Mouse (Mus musculus) thymus, adult 2 months (tissue): ENCODE data around the gene Kifc3. TPM values are rescaled to one million over a fixed set of nuclear protein-coding genes. Genes with fewer than 3 reads are reported as not detected.

Source experiments
- DNase-seq: peaks from one replicate; pipeline ENCODE4 v3.0.0; 2021
- H3K27ac ChIP-seq: fragments of 200-500 bp; 2 replicates; pipeline ENCODE4 v1.5.1; 2012; ENCODE audit warnings: low read length, control low read depth; ENCODE audit not compliant: control insufficient read depth, insufficient read depth
- H3K27me3 ChIP-seq: fragments of 200-500 bp; 2 replicates; pipeline ENCODE4 v1.6.1; 2012; ENCODE audit warnings: mild to moderate bottlenecking, low read length, moderate library complexity, mixed read lengths; ENCODE audit not compliant: control insufficient read depth, insufficient read depth
- H3K36me3 ChIP-seq: fragments of 200-500 bp; 2 replicates; pipeline ENCODE4 v1.6.1; 2012; ENCODE audit warnings: mild to moderate bottlenecking, low read length, moderate library complexity; ENCODE audit not compliant: control insufficient read depth, insufficient read depth
- H3K4me1 ChIP-seq: fragments of 200-500 bp; replicated peaks from 2 replicates; pipeline ENCODE4 v1.6.1; 2012; ENCODE audit warnings: low read length; ENCODE audit not compliant: control insufficient read depth, insufficient read depth
- H3K4me3 ChIP-seq: fragments of 200-500 bp; 2 replicates; pipeline ENCODE4 v1.5.1; 2012; ENCODE audit warnings: mild to moderate bottlenecking, low read length, control low read depth, moderate library complexity; ENCODE audit not compliant: control insufficient read depth, insufficient read depth
- CTCF ChIP-seq: fragments of 200-500 bp; IDR thresholded peaks from 2 replicates; pipeline ENCODE4 v1.5.1; 2012; ENCODE audit warnings: mild to moderate bottlenecking, control low read depth, low read length, moderate library complexity, borderline replicate concordance; ENCODE audit not compliant: control insufficient read depth, poor library complexity, insufficient read depth; ENCODE audit errors: extremely low read depth
- POLR2A ChIP-seq: fragments of 200-500 bp; IDR thresholded peaks from 2 replicates; pipeline ENCODE4 v1.6.1; 2012; ENCODE audit warnings: mild to moderate bottlenecking, low read length, control low read depth, moderate library complexity; ENCODE audit not compliant: control insufficient read depth, poor library complexity, insufficient read depth; ENCODE audit errors: extremely low read depth
- WGBS: fragments of 180-500 bp; shearing (Covaris S2); methylation state at CpG from one replicate; pipeline ENCODE4 v1.1.7; 2018; 5-methylcytosine and 5-hydroxymethylcytosine counted together
- polyA plus RNA-seq: library from polyadenylated mRNA; depleted of rRNA; stranded (reverse); fragments of >200 nt; gene quantifications from 2 replicates; pipeline ENCODE4 v1.2.3, GENCODE M21; 2012

Kifc3 gene
- polyA plus RNA-seq, 1 experiment: 19.1 TPM

DNA sequence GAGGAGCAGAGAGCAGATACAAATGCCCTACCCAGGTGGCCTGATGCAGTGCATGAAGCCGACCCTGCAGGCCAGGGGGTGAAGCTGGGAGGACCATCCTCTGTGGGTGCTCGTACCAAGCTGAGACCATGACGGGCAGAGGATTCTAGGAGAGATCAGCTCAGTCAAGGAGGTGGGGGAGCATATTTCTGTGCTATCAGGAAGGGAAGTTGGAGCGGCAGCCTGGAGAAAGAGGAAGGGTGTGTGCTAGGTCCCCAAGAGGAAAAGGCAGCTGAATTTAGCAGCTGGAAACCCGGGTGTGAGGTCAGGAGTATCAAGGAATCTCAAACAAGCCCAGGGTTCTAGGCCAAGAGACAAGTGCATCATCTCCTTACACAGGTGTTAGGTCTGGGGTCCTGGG, 62.1 kb downstream of the Kifc3 start:
- Histone ChIP-seq H3K36me3 (no peaks in the 10 kb centered on the region), H3K4me1 (peaks cover 14% of the 10 kb centered on the region), H3K27me3 (no peaks in the 10 kb centered on the region), H3K4me3 (no peak overlapping the region), H3K27ac (no peak overlapping the region)
- DNase-seq: no peak
- TF ChIP-seq CTCF (no peak), POLR2A (no peak)
- WGBS: 76% methylated on average over 5 of the region's 5 CpGs

- Histone ChIP-seq H3K27me3 (no peaks in the 10 kb centered on the region), H3K4me1 (peaks cover 14% of the 10 kb centered on the region)
- TF ChIP-seq CTCF (no peak), POLR2A (no peak)
Measured at GRCm38 (mm10) chr8:95139051-95139365, 63.6 kb downstream of the Kifc3 start.

DNA sequence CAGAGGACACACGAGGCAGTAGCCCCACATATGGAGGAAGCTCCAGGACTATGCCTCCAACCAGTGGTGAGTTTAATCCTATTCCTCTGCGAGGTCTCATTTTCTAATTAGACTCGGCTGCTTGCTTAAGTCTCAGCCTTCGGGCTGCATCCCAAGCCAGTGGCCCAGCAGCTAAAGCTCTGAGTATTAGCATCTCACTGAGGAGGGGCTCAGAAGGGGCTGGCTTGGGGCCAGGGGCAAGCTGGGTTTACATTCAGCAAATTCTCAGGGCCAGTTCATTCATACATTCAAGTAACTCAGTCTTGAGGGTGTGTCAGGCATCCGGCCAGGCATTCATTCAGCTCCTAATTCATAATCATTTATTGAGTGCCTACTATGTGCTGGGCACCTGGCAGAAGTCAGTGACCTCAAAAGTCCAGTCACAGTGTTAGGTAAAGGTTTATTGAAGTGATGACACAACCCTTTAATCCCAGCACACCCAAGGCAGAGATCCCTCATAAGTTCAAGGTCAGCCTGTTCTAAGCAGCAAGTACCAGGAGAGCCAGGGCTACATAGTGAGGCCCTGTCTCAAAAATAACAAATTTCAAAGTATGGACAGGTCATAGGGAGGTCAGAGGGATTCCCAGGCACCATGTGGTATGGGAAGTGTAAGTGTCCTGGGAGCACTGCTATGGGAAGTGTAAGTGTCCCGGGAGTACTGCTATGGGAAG, 64.1 kb downstream of the Kifc3 start:
- Histone ChIP-seq H3K27ac (no peak overlapping the region), H3K4me1 (peaks cover 14% of the 10 kb centered on the region), H3K27me3 (no peaks in the 10 kb centered on the region), H3K4me3 (no peak overlapping the region), H3K36me3 (no peaks in the 10 kb centered on the region)
- WGBS: 72% methylated on average over 6 of the region's 6 CpGs
- TF ChIP-seq POLR2A (no peak), CTCF (no peak)
- no peak for DNase-seq

More at GRCm38 (mm10) chr8:95139051-95139365, 63.6 kb downstream of the Kifc3 start:
- 50% methylated on average over 1 of the region's 1 CpGs for WGBS
- Histone ChIP-seq H3K4me3 (no peak overlapping the region), H3K36me3 (no peaks in the 10 kb centered on the region), H3K27ac (no peak overlapping the region)
- no peak for DNase-seq

- no peaks in the 10 kb centered on the region for H3K27me3 ChIP-seq
- peaks cover 10% of the 10 kb centered on the region for H3K4me1 ChIP-seq
- no peak overlapping the region for H3K27ac ChIP-seq
- no peak for DNase-seq
- no peak for TF ChIP-seq POLR2A
- TF ChIP-seq CTCF: no peak
- 42% methylated on average over 28 of the region's 28 CpGs for WGBS
- H3K36me3 ChIP-seq: no peaks in the 10 kb centered on the region
- no peak overlapping the region for H3K4me3 ChIP-seq
Measured at GRCm38 (mm10) chr8:95137641-95138098, 64.9 kb downstream of the Kifc3 start.

DNA sequence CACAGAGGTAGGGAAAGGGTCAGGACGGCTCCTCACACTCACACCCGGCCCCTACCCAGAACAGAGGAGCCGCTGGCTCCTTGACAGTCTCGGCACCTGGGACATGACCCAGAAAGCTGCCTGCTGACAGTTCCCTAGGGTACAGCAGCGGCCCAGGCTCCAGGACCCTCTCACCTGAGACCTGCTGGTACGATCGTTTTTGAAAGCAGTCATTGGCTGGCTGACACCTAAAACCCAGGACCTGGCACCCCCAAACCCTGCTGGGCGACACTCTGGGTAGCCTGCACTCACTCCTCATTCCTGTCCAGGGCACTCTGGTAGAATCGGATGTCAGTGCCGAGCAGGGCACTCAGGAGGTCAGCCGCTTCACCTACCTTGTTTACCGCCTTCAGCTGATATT, 65.4 kb downstream of the Kifc3 start:
- no peaks in the 10 kb centered on the region for H3K27me3 ChIP-seq
- 79% methylated on average over 12 of the region's 12 CpGs for WGBS
- H3K4me3 ChIP-seq: no peak overlapping the region
- no peaks in the 10 kb centered on the region for H3K36me3 ChIP-seq
- no peak overlapping the region for H3K27ac ChIP-seq
- TF ChIP-seq CTCF: no peak
- no peak for TF ChIP-seq POLR2A
- no peak for DNase-seq
- peaks cover 8% of the 10 kb centered on the region for H3K4me1 ChIP-seq

DNA sequence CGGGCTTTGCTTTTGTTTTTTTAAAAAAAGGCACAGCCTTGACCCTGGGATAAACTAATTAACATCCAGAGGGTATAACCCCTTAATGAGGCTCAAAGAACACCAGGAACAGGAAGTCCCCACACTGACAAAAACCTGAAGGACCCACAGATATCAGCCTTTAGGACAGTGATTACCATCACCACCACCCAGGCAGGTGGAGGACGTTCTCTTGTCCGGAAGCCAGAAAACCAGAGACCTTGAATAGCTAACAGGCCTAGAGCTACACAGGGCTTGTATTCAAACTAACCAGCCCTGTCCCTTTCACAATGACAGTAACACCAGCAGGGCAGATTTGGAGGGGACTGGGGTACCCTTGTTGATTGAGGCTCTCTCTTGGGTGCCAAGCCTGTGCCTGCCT, 66.4 kb downstream of the Kifc3 start:
- DNase-seq: no peak
- no peaks in the 10 kb centered on the region for H3K27me3 ChIP-seq
- H3K27ac ChIP-seq: no peak overlapping the region
- H3K4me3 ChIP-seq: no peak overlapping the region
- 84% methylated on average over 3 of the region's 3 CpGs for WGBS
- TF ChIP-seq POLR2A (no peak), CTCF (no peak)
- peaks cover 3% of the 10 kb centered on the region; the same call in 1 of the 2 replicates for H3K4me1 ChIP-seq
- H3K36me3 ChIP-seq: no peaks in the 10 kb centered on the region

- TF ChIP-seq CTCF (no peak), POLR2A (no peak)
Measured at GRCm38 (mm10) chr8:95135242-95135641, 67.4 kb downstream of the Kifc3 start.

More at GRCm38 (mm10) chr8:95135242-95135641, 67.4 kb downstream of the Kifc3 start:
- Histone ChIP-seq H3K4me3 (no peak overlapping the region), H3K36me3 (no peaks in the 10 kb centered on the region), H3K4me1 (no peaks in the 10 kb centered on the region), H3K27ac (no peak overlapping the region), H3K27me3 (no peaks in the 10 kb centered on the region)
- 54% methylated on average over 3 of the region's 3 CpGs for WGBS
- DNase-seq: no peak
